Mouse (Mus musculus): ENCODE data around the gene Dhx32. TPM values are rescaled to one million over a fixed set of nuclear protein-coding genes. Genes with fewer than 3 reads are reported as not detected.
"Not testable (repeated sequence)": the region's sequence is repeated elsewhere in the genome, so short reads cannot be mapped to it uniquely, and the experiment has no call there.

The Dhx32 gene
- polyA plus RNA-seq, 1 experiment from 2014 or later: 24.7 TPM

DNA sequence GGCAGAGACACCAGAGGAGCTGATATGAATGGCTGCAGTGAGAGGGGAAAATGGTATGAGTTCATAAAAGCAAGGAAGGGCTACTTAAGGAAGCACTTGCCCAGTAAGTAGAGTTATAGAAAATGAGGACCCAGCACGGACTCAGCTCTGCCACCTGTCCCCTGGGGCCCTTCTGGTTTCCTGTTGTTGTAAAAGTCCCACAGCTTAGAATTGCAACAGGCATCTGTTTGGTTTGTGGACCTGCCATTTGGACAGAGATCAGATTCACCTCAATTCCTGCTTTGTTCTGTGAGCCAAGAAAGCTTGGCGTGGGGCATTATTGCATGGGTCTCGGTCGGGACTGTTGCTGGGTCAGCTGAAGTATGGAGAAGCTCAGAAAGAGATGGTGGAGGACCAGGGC, 67.1 kb downstream of the Dhx32 start:
- H3K9me3 ChIP-seq (replicated peaks; ENCODE audit: control insufficient read depth, low read length): no peaks in the 10 kb centered on the region
- H3K4me3 ChIP-seq (ENCODE audit: low read depth, low read length): no peak overlapping the region
- H3K27ac ChIP-seq (ENCODE audit: low read depth, low read length): no peak overlapping the region
- 85% methylated on average over 4 of the region's 4 CpGs for WGBS (ENCODE audit: insufficient replicate concordance)
- no peak for ATAC-seq (replicated peaks; ENCODE audit: insufficient number of reproducible peaks, low FRiP score, low TSS enrichment)
- H3K4me1 ChIP-seq (ENCODE audit: control insufficient read depth, insufficient read depth, low read length): no peaks in the 10 kb centered on the region
- H3K4me2 ChIP-seq: no peak overlapping the region
- H3K36me3 ChIP-seq (ENCODE audit: control insufficient read depth, insufficient read depth, low read length): peaks cover 33% of the 10 kb centered on the region
- H3K27me3 ChIP-seq (ENCODE audit: control insufficient read depth, insufficient read depth, low read length): no peaks in the 10 kb centered on the region
- no peak overlapping the region for H3K9ac ChIP-seq (ENCODE audit: low read depth, low read length)

GRCm38 (mm10) chr7:133707301-133707700, 75.2 kb downstream of the Dhx32 start:
- no peaks in the 10 kb centered on the region for H3K9me3 ChIP-seq (replicated peaks; ENCODE audit: control insufficient read depth, low read length)
- H3K27ac ChIP-seq (ENCODE audit: low read depth, low read length): no peak overlapping the region
- no peaks in the 10 kb centered on the region for H3K27me3 ChIP-seq (ENCODE audit: control insufficient read depth, insufficient read depth, low read length)
- no peak overlapping the region for H3K9ac ChIP-seq (ENCODE audit: low read depth, low read length)
- no peak overlapping the region for H3K4me3 ChIP-seq (ENCODE audit: low read depth, low read length)
- no peak overlapping the region; the same call in 1 of the 2 replicates for H3K4me2 ChIP-seq
- ATAC-seq (replicated peaks; ENCODE audit: insufficient number of reproducible peaks, low FRiP score, low TSS enrichment): no peak
- WGBS (ENCODE audit: insufficient replicate concordance): 85% methylated on average over 2 of the region's 2 CpGs
- peaks cover 3% of the 10 kb centered on the region; the same call in 1 of the 2 replicates for H3K36me3 ChIP-seq (ENCODE audit: control insufficient read depth, insufficient read depth, low read length)
- H3K4me1 ChIP-seq (ENCODE audit: control insufficient read depth, insufficient read depth, low read length): 0 out of 2 replicates have a peak, but pooled peaks cover 4% of the 10 kb centered on the region

DNA sequence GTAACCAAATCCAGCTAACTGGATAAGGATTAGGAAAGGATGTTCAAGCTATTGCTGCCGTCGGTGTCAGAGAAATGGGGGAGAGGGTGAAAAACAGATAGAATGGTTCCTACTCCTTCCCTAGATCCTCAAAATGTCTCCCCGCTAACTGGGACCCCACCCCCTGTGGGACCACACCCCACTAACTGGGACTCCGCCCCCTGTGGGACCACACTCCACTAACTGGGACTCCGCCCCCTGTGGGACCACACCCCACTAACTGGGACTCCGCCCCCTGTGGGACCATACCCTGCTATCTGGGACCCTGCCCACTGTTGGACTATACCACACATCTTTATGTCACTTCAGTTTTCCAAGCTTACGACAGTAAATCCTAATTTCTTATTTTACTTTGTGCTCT, 78.6 kb downstream of the Dhx32 start:
- WGBS (ENCODE audit: insufficient replicate concordance): 86% methylated on average over 7 of the region's 7 CpGs
- 0 out of 2 replicates have a peak, but pooled peaks cover 6% of the 10 kb centered on the region for H3K4me1 ChIP-seq (ENCODE audit: control insufficient read depth, insufficient read depth, low read length)
- H3K36me3 ChIP-seq (ENCODE audit: control insufficient read depth, insufficient read depth, low read length): no peaks in the 10 kb centered on the region
- ATAC-seq (replicated peaks; ENCODE audit: insufficient number of reproducible peaks, low FRiP score, low TSS enrichment): no peak
- no peaks in the 10 kb centered on the region for H3K9me3 ChIP-seq (replicated peaks; ENCODE audit: control insufficient read depth, low read length)
- no peaks in the 10 kb centered on the region for H3K27me3 ChIP-seq (ENCODE audit: control insufficient read depth, insufficient read depth, low read length)
- H3K9ac ChIP-seq (ENCODE audit: low read depth, low read length): no peak overlapping the region
- H3K4me2 ChIP-seq: no peak overlapping the region
- no peak overlapping the region for H3K4me3 ChIP-seq (ENCODE audit: low read depth, low read length)
- H3K27ac ChIP-seq (ENCODE audit: low read depth, low read length): no peak overlapping the region

DNA sequence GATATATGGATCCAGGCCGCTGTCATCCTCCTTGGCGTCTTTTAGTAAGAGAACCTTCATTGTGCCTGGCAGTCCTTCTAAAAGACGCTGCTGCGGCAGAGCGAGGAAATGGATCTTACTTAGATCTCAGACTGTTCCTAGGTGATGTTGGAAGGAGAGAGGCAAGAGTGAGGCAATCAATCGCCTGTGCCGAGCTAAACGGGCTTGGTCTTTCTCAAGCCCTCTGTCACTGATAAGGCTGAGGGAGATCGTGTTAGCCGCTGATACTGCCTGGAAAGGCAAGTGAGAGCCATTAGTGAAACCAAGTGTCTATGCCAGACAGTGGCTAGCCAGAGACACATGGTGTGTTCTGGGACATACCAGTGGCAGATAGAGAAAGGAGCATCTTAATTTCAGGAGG, 80.2 kb downstream of the Dhx32 start:
- Histone ChIP-seq H3K9ac (ENCODE audit: low read depth, low read length) (peak overlapping the region; percentile 59; the same call in 1 of the 2 replicates), H3K4me1 (ENCODE audit: control insufficient read depth, insufficient read depth, low read length) (peaks cover 6% of the 10 kb centered on the region; the same call in 1 of the 2 replicates), H3K36me3 (ENCODE audit: control insufficient read depth, insufficient read depth, low read length) (no peaks in the 10 kb centered on the region), H3K4me2 (peak overlapping the region; percentile 5; the same call in 1 of the 2 replicates), H3K27me3 (ENCODE audit: control insufficient read depth, insufficient read depth, low read length) (no peaks in the 10 kb centered on the region), H3K9me3 (replicated peaks; ENCODE audit: control insufficient read depth, low read length) (no peaks in the 10 kb centered on the region), H3K27ac (ENCODE audit: low read depth, low read length) (peak overlapping the region; percentile 81), H3K4me3 (ENCODE audit: low read depth, low read length) (peak overlapping the region; percentile 36)
- peak; percentile 72 for ATAC-seq (replicated peaks; ENCODE audit: insufficient number of reproducible peaks, low FRiP score, low TSS enrichment)
- 33% methylated on average over 10 of the region's 10 CpGs for whole genome bisulfite sequencing (ENCODE audit: insufficient replicate concordance)

DNA sequence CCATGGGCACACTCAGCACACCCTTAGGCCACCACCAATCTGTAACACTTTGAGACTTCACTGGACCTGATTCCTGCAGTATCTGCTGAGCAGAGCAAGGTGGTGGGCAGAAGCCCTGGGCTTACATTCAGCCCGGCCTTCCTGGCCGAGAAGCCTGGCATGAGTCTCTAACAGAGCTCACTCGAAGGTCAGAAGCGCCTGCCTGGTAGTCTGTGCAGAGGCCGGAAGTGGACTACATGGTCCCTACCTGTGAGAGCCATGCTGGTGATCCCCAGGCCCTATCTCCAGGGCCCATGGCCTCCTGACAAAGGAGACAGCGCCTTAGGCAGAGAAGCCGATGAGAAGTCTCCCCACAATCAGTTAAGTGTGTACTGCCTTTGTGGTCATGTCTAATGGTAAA, 81.2 kb downstream of the Dhx32 start:
- H3K4me2 ChIP-seq: peak overlapping the region; percentile 50; the same call in 1 of the 2 replicates
- H3K27ac ChIP-seq (ENCODE audit: low read depth, low read length): peak overlapping the region; percentile 64
- no peaks in the 10 kb centered on the region for H3K9me3 ChIP-seq (replicated peaks; ENCODE audit: control insufficient read depth, low read length)
- H3K9ac ChIP-seq (ENCODE audit: low read depth, low read length): peak overlapping the region; percentile 54; the same call in 1 of the 2 replicates
- peak overlapping the region; percentile 36 for H3K4me3 ChIP-seq (ENCODE audit: low read depth, low read length)
- peaks cover 6% of the 10 kb centered on the region; the same call in 1 of the 2 replicates for H3K4me1 ChIP-seq (ENCODE audit: control insufficient read depth, insufficient read depth, low read length)
- no peaks in the 10 kb centered on the region for H3K36me3 ChIP-seq (ENCODE audit: control insufficient read depth, insufficient read depth, low read length)
- no peak for ATAC-seq (replicated peaks; ENCODE audit: insufficient number of reproducible peaks, low FRiP score, low TSS enrichment)
- 69% methylated on average over 7 of the region's 7 CpGs for WGBS (ENCODE audit: insufficient replicate concordance)
- H3K27me3 ChIP-seq (ENCODE audit: control insufficient read depth, insufficient read depth, low read length): no peaks in the 10 kb centered on the region

DNA sequence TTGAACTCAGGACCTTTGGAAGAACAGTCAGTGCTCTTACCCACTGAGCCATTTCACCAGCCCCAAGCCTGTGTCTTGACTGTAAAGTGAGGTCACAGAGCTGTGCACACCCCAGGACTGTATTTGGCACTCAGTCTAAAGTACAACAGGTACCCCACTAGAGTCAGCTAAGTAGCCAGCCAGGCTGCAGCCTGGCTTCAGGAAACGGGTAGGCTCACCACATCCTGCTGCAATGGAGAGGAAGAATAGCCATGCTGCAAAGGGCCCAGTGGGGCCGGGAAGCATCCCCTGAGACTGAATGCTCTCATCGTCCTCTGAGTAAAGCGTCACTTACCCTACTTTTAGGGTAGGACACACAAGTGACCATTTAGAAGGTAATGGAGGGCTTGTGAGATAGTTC, 82.6 kb downstream of the Dhx32 start:
- H3K36me3 ChIP-seq (ENCODE audit: control insufficient read depth, insufficient read depth, low read length): no peaks in the 10 kb centered on the region
- WGBS (ENCODE audit: insufficient replicate concordance): 68% methylated on average over 4 of the region's 4 CpGs
- H3K4me1 ChIP-seq (ENCODE audit: control insufficient read depth, insufficient read depth, low read length): peaks cover 6% of the 10 kb centered on the region; the same call in 1 of the 2 replicates
- no peaks in the 10 kb centered on the region for H3K9me3 ChIP-seq (replicated peaks; ENCODE audit: control insufficient read depth, low read length)
- H3K9ac ChIP-seq (ENCODE audit: low read depth, low read length): 0 out of 2 replicates have a peak overlapping the region, but pooled peaks have one; percentile 46
- peak overlapping the region; percentile 29; the same call in 1 of the 2 replicates for H3K27ac ChIP-seq (ENCODE audit: low read depth, low read length)
- H3K4me2 ChIP-seq: peak overlapping the region; percentile 50
- ATAC-seq (replicated peaks; ENCODE audit: insufficient number of reproducible peaks, low FRiP score, low TSS enrichment): no peak
- H3K27me3 ChIP-seq (ENCODE audit: control insufficient read depth, insufficient read depth, low read length): no peaks in the 10 kb centered on the region
- peak overlapping the region; percentile 36 for H3K4me3 ChIP-seq (ENCODE audit: low read depth, low read length)

- 50% methylated on average over 12 of the region's 12 CpGs for WGBS (ENCODE audit: insufficient replicate concordance)
- peak overlapping the region; percentile 78 for H3K27ac ChIP-seq (ENCODE audit: low read depth, low read length)
- H3K9me3 ChIP-seq (replicated peaks; ENCODE audit: control insufficient read depth, low read length): no peaks in the 10 kb centered on the region
- ATAC-seq (replicated peaks; ENCODE audit: insufficient number of reproducible peaks, low FRiP score, low TSS enrichment): peak; percentile 86
- peak overlapping the region; percentile 49 for H3K4me2 ChIP-seq
- peaks cover 6% of the 10 kb centered on the region; the same call in 1 of the 2 replicates for H3K4me1 ChIP-seq (ENCODE audit: control insufficient read depth, insufficient read depth, low read length)
- H3K9ac ChIP-seq (ENCODE audit: low read depth, low read length): no peak overlapping the region; the same call in 1 of the 2 replicates
- no peaks in the 10 kb centered on the region for H3K36me3 ChIP-seq (ENCODE audit: control insufficient read depth, insufficient read depth, low read length)
- peak overlapping the region; percentile 10; the same call in 1 of the 2 replicates for H3K4me3 ChIP-seq (ENCODE audit: low read depth, low read length)
- H3K27me3 ChIP-seq (ENCODE audit: control insufficient read depth, insufficient read depth, low read length): no peaks in the 10 kb centered on the region
Measured at GRCm38 (mm10) chr7:133698021-133698709, 84.4 kb downstream of the Dhx32 start.

DNA sequence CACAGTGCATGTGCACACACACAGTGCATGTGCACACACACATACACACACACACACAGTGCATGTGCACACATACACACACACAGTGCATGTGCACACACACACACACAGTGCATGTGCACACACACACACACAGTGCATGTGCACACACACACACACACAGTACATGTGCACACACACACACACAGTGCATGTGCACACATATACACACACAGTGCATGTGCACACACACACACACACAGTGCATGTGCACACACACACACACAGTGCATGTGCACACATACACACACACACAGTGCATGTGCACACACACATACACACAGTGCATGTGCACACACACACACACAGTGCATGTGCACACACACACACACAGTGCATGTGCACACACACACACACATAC, 96.9 kb downstream of the Dhx32 start:
- ATAC-seq (replicated peaks; ENCODE audit: insufficient number of reproducible peaks, low FRiP score, low TSS enrichment); H3K4me2 ChIP-seq; H3K4me1 ChIP-seq (ENCODE audit: control insufficient read depth, insufficient read depth, low read length); H3K9ac ChIP-seq (ENCODE audit: low read depth, low read length); H3K27me3 ChIP-seq (ENCODE audit: control insufficient read depth, insufficient read depth, low read length); H3K27ac ChIP-seq (ENCODE audit: low read depth, low read length); H3K4me3 ChIP-seq (ENCODE audit: low read depth, low read length): not testable (repeated sequence)
- Histone ChIP-seq H3K9me3 (replicated peaks; ENCODE audit: control insufficient read depth, low read length) (peaks cover 14% of the 10 kb centered on the region), H3K36me3 (ENCODE audit: control insufficient read depth, insufficient read depth, low read length) (peaks cover 32% of the 10 kb centered on the region)

GRCm38 (mm10) chr7:133684701-133685100, 97.8 kb downstream of the Dhx32 start:
- H3K4me1 ChIP-seq (ENCODE audit: control insufficient read depth, insufficient read depth, low read length): no peaks in the 10 kb centered on the region
- 97% methylated on average over 6 of the region's 6 CpGs for WGBS (ENCODE audit: insufficient replicate concordance)
- no peak overlapping the region for H3K4me3 ChIP-seq (ENCODE audit: low read depth, low read length)
- peaks cover 26% of the 10 kb centered on the region for H3K36me3 ChIP-seq (ENCODE audit: control insufficient read depth, insufficient read depth, low read length)
- no peak overlapping the region for H3K27ac ChIP-seq (ENCODE audit: low read depth, low read length)
- no peak for ATAC-seq (replicated peaks; ENCODE audit: insufficient number of reproducible peaks, low FRiP score, low TSS enrichment)
- H3K9ac ChIP-seq (ENCODE audit: low read depth, low read length): no peak overlapping the region
- no peaks in the 10 kb centered on the region for H3K27me3 ChIP-seq (ENCODE audit: control insufficient read depth, insufficient read depth, low read length)
- no peak overlapping the region for H3K4me2 ChIP-seq
- H3K9me3 ChIP-seq (replicated peaks; ENCODE audit: control insufficient read depth, low read length): peaks cover 14% of the 10 kb centered on the region
